In genomic region chr1:132246641-132247040, GRCm38 (mm10) we compare ENCODE assay signal across 27 mouse cellular contexts. TPM values are rescaled to one million over a fixed set of nuclear protein-coding genes. Genes with fewer than 3 reads are reported as not detected.
"Had no signal": no experiment of that assay in that cellular context is flagged by ENCODE, and none has a peak within 500 bp of the region (broad histone marks: within the 10 kb centered on the region; RNA-seq: fewer than 3 reads in every experiment).

No protein-coding gene starts in this region.

- H3K4me1 ChIP-seq: limb, embryonic 12.5 days; limb, embryonic 15.5 days; midbrain, embryonic 12.5 days; neural tube, embryonic 13.5 days; stomach, embryonic 15.5 days had no signal

- H3K9ac ChIP-seq: limb, embryonic 12.5 days; limb, embryonic 15.5 days; liver, embryonic 13.5 days; midbrain, embryonic 12.5 days; neural tube, embryonic 13.5 days; stomach, embryonic 15.5 days had no signal

- H3K9me3 ChIP-seq: limb, embryonic 12.5 days; limb, embryonic 15.5 days; liver, embryonic 13.5 days; midbrain, embryonic 12.5 days; neural tube, embryonic 13.5 days; stomach, embryonic 15.5 days had no signal

- H3K27ac ChIP-seq: limb, embryonic 12.5 days; limb, embryonic 15.5 days; midbrain, embryonic 12.5 days; neural tube, embryonic 13.5 days; stomach, embryonic 15.5 days had no signal

- H3K27me3 ChIP-seq: limb, embryonic 12.5 days; limb, embryonic 15.5 days; liver, embryonic 13.5 days; midbrain, embryonic 12.5 days; neural tube, embryonic 13.5 days; stomach, embryonic 15.5 days had no signal

- H3K36me3 ChIP-seq: limb, embryonic 12.5 days; limb, embryonic 15.5 days; liver, embryonic 13.5 days; midbrain, embryonic 12.5 days; stomach, embryonic 15.5 days had no signal

- H3K4me2 ChIP-seq: limb, embryonic 12.5 days; limb, embryonic 15.5 days; liver, embryonic 13.5 days; midbrain, embryonic 12.5 days; neural tube, embryonic 13.5 days; stomach, embryonic 15.5 days had no signal

- DNase-seq: left cerebral cortex, postnatal 4 days; liver, embryonic 13.5 days; lung, adult 2 months; retina, postnatal 1 day; right cerebral cortex, postnatal 25 days; spleen, adult 18-20 months; thymus, postnatal 25 days had no signal

- ATAC-seq: intestine, postnatal 0 days; midbrain, embryonic 16.5 days had no signal

- H3K4me3 ChIP-seq: limb, embryonic 12.5 days; limb, embryonic 15.5 days; liver, embryonic 13.5 days; midbrain, embryonic 12.5 days; myocyte; neural tube, embryonic 13.5 days; stomach, embryonic 15.5 days had no signal

RNA-seq across cellular contexts. Expression of gene Gm10188, which starts 17.1 kb away (rescaled TPM):
- total RNA-seq: layer of hippocampus, adult 8-10 months; layer of hippocampus, postnatal 10 days; layer of hippocampus, postnatal 36 days; left cerebral cortex, adult 8-10 months; left cerebral cortex, postnatal 14 days; left cerebral cortex, postnatal 4 days; megakaryocyte, adult 5-6 weeks; monocyte, adult 5-6 weeks; neutrophil, adult 5-6 weeks had no signal
- polyA plus RNA-seq: intestine, embryonic 14.5 days; intestine, postnatal 0 days; limb, embryonic 12.5 days; limb, embryonic 15.5 days; liver, embryonic 13.5 days; liver, embryonic 16.5 days; lung, adult 2 months; lung, embryonic 16.5 days; myocyte; neural tube, embryonic 13.5 days; stomach, embryonic 15.5 days; thymus, postnatal 0 days had no signal

RNA-seq across cellular contexts. Expression of gene Klhdc8a, which starts 51.8 kb away (rescaled TPM):
- total RNA-seq: megakaryocyte, adult 5-6 weeks; monocyte, adult 5-6 weeks; neutrophil, adult 5-6 weeks had no signal

RNA-seq across cellular contexts. Expression of gene AC124108.1, which starts 55.4 kb away (rescaled TPM):
- total RNA-seq: megakaryocyte, adult 5-6 weeks; monocyte, adult 5-6 weeks; neutrophil, adult 5-6 weeks had no signal
- polyA plus RNA-seq: intestine, postnatal 0 days; liver, embryonic 13.5 days; liver, embryonic 16.5 days; lung, adult 2 months; thymus, postnatal 0 days had no signal

RNA-seq across cellular contexts. Expression of gene Lemd1, which starts 55.4 kb away (rescaled TPM):
- total RNA-seq: megakaryocyte, adult 5-6 weeks; monocyte, adult 5-6 weeks; neutrophil, adult 5-6 weeks had no signal
- polyA plus RNA-seq: liver, embryonic 13.5 days; liver, embryonic 16.5 days; lung, adult 2 months had no signal
